ENCODE assay signal across 14 mouse cellular contexts in genomic region chr2:156079674-156080073, GRCm38 (mm10). TPM values are rescaled to one million over a fixed set of nuclear protein-coding genes. Genes with fewer than 3 reads are reported as not detected.
DNase-seq lines count a peak whose midpoint lies in the region; ATAC-seq and TF ChIP-seq lines count a peak whose summit lies in the region.
"Had no signal": no experiment of that assay in that cellular context is flagged by ENCODE, and none has a peak within 500 bp of the region (broad histone marks: within the 10 kb centered on the region; RNA-seq: fewer than 3 reads in every experiment).

No protein-coding gene starts in this region.

- H3K27ac ChIP-seq in heart, embryonic 10.5 days = no peak overlapping the region
- H3K27ac ChIP-seq in liver, embryonic 16.5 days (ENCODE audit: low read length) = no peak overlapping the region
- H3K27ac ChIP-seq in liver, postnatal 0 days (ENCODE audit: low read depth) = no peak overlapping the region
- peak overlapping the region; percentile 34; the same call in 1 of the 2 replicates for H3K27ac ChIP-seq in heart, embryonic 15.5 days
- no peak overlapping the region for H3K27ac ChIP-seq in stomach, postnatal 0 days (replicated peaks)
- H3K27ac ChIP-seq: hindbrain, embryonic 12.5 days; limb, embryonic 12.5 days had no signal

- ATAC-seq in liver, embryonic 16.5 days (ENCODE audit: low read depth) = 0 out of 2 replicates have a peak, but pooled peaks have one; percentile 16
- ATAC-seq in liver, postnatal 0 days = no peak
- peak; percentile 43; the same call in 1 of the 2 replicates for ATAC-seq in heart, embryonic 15.5 days (replicated peaks; ENCODE audit: insufficient number of reproducible peaks, insufficient read depth, low FRiP score, low read depth)
- ATAC-seq in stomach, postnatal 0 days (ENCODE audit: low FRiP score, low TSS enrichment) = no peak

- peak; percentile 76 for DNase-seq in heart, embryonic 10.5 days (ENCODE audit: low spot score)
- no peak for DNase-seq in heart, postnatal 4 days
- DNase-seq in liver, postnatal 0 days = no peak
- peak; percentile 40 to 43 for DNase-seq in cerebellum, postnatal 14 days
- DNase-seq in stomach, postnatal 0 days (ENCODE audit: low spot score) = no peak
- DNase-seq: layer of hippocampus, adult 9-11 months; lung, postnatal 4 days; right cerebral cortex, postnatal 4 days had no signal

- H3K4me2 ChIP-seq in liver, embryonic 16.5 days (ENCODE audit: low read depth, low read length) = no peak overlapping the region
- H3K4me2 ChIP-seq in liver, postnatal 0 days (ENCODE audit: low read depth, low read length) = no peak overlapping the region
- no peak overlapping the region for H3K4me2 ChIP-seq in heart, embryonic 15.5 days
- H3K4me2 ChIP-seq in stomach, postnatal 0 days (replicated peaks; ENCODE audit: low read depth) = no peak overlapping the region
- H3K4me2 ChIP-seq: hindbrain, embryonic 12.5 days; limb, embryonic 12.5 days had no signal

- no peak overlapping the region for H3K4me3 ChIP-seq in heart, embryonic 10.5 days
- H3K4me3 ChIP-seq in liver, embryonic 16.5 days (ENCODE audit: low read depth, low read length) = no peak overlapping the region
- H3K4me3 ChIP-seq in liver, postnatal 0 days (ENCODE audit: low read depth, low read length) = no peak overlapping the region
- no peak overlapping the region for H3K4me3 ChIP-seq in heart, embryonic 15.5 days
- H3K4me3 ChIP-seq in stomach, postnatal 0 days (ENCODE audit: low read depth, low read length) = no peak overlapping the region
- H3K4me3 ChIP-seq: hindbrain, embryonic 12.5 days; limb, embryonic 12.5 days had no signal

- no peak for TF ChIP-seq CTCF in liver, postnatal 0 days (IDR thresholded peaks at IDR 0.05; ENCODE audit: low read depth)
- TF ChIP-seq CTCF in stomach, postnatal 0 days (IDR thresholded peaks at IDR 0.05; ENCODE audit: low read depth) = no peak

- H3K4me1 ChIP-seq in heart, embryonic 10.5 days = peaks cover 27% of the 10 kb centered on the region
- peaks cover 6% of the 10 kb centered on the region; the same call in 1 of the 2 replicates for H3K4me1 ChIP-seq in liver, embryonic 16.5 days (ENCODE audit: control insufficient read depth, low read depth, low read length)
- no peaks in the 10 kb centered on the region; the same call in 1 of the 2 replicates for H3K4me1 ChIP-seq in liver, postnatal 0 days (ENCODE audit: insufficient read depth)
- H3K4me1 ChIP-seq in heart, embryonic 15.5 days (replicated peaks) = peaks cover 15% of the 10 kb centered on the region
- H3K4me1 ChIP-seq in stomach, postnatal 0 days (replicated peaks; ENCODE audit: control insufficient read depth, insufficient read depth) = no peaks in the 10 kb centered on the region
- H3K4me1 ChIP-seq: limb, embryonic 12.5 days had no signal

- WGBS in heart, embryonic 10.5 days = 46% methylated on average over 4 of the region's 4 CpGs
- 77% methylated on average over 4 of the region's 4 CpGs for WGBS in liver, embryonic 16.5 days (ENCODE audit: insufficient replicate concordance)
- 59% methylated on average over 4 of the region's 4 CpGs for WGBS in liver, postnatal 0 days (ENCODE audit: insufficient replicate concordance)
- 34% methylated on average over 4 of the region's 4 CpGs for WGBS in heart, embryonic 15.5 days
- WGBS in stomach, postnatal 0 days = 40% methylated on average over 4 of the region's 4 CpGs

- no peak overlapping the region for H3K9ac ChIP-seq in liver, embryonic 16.5 days (ENCODE audit: low read depth, low read length)
- no peak overlapping the region for H3K9ac ChIP-seq in liver, postnatal 0 days (replicated peaks)
- H3K9ac ChIP-seq in heart, embryonic 15.5 days = no peak overlapping the region
- H3K9ac ChIP-seq in stomach, postnatal 0 days (ENCODE audit: low read length) = no peak overlapping the region; the same call in 1 of the 2 replicates
- H3K9ac ChIP-seq: hindbrain, embryonic 12.5 days; limb, embryonic 12.5 days had no signal

- no peaks in the 10 kb centered on the region for H3K27me3 ChIP-seq in heart, embryonic 10.5 days (ENCODE audit: insufficient read depth, poor library complexity, severe bottlenecking)
- no peaks in the 10 kb centered on the region for H3K27me3 ChIP-seq in liver, embryonic 16.5 days (ENCODE audit: control insufficient read depth, insufficient read depth, low read depth, low read length)
- H3K27me3 ChIP-seq in liver, postnatal 0 days (ENCODE audit: insufficient read depth, low read length) = no peaks in the 10 kb centered on the region
- no peaks in the 10 kb centered on the region for H3K27me3 ChIP-seq in heart, embryonic 15.5 days
- H3K27me3 ChIP-seq in stomach, postnatal 0 days (ENCODE audit: control insufficient read depth, insufficient read depth, low read length) = no peaks in the 10 kb centered on the region
- H3K27me3 ChIP-seq: hindbrain, embryonic 12.5 days; limb, embryonic 12.5 days had no signal

- H3K36me3 ChIP-seq in heart, embryonic 10.5 days = peaks cover 46% of the 10 kb centered on the region
- H3K36me3 ChIP-seq in liver, embryonic 16.5 days (ENCODE audit: control insufficient read depth, insufficient read depth) = peaks cover 18% of the 10 kb centered on the region
- H3K36me3 ChIP-seq in liver, postnatal 0 days (replicated peaks; ENCODE audit: insufficient read depth, low read length) = peaks cover 41% of the 10 kb centered on the region
- peaks cover 42% of the 10 kb centered on the region for H3K36me3 ChIP-seq in heart, embryonic 15.5 days
- peaks cover 13% of the 10 kb centered on the region for H3K36me3 ChIP-seq in stomach, postnatal 0 days (ENCODE audit: control insufficient read depth, insufficient read depth, low read length)

- no peaks in the 10 kb centered on the region for H3K9me3 ChIP-seq in heart, embryonic 10.5 days
- no peaks in the 10 kb centered on the region for H3K9me3 ChIP-seq in liver, embryonic 16.5 days (replicated peaks; ENCODE audit: control insufficient read depth, low read length)
- H3K9me3 ChIP-seq in liver, postnatal 0 days (ENCODE audit: low read length) = no peaks in the 10 kb centered on the region
- H3K9me3 ChIP-seq in heart, embryonic 15.5 days (replicated peaks) = no peaks in the 10 kb centered on the region
- H3K9me3 ChIP-seq in stomach, postnatal 0 days (ENCODE audit: control insufficient read depth, low read length) = no peaks in the 10 kb centered on the region
- H3K9me3 ChIP-seq: hindbrain, embryonic 12.5 days; limb, embryonic 12.5 days had no signal

- TF ChIP-seq EP300 in liver, postnatal 0 days (IDR thresholded peaks at IDR 0.05; ENCODE audit: low read depth) = no peak
- TF ChIP-seq EP300 in stomach, postnatal 0 days (optimal IDR thresholded peaks at IDR 0.05) = no peak

RNA-seq across cellular contexts. Expression of gene Spag4, which starts 14.7 kb away (rescaled TPM):
- 3.4 and 5.0 TPM in 2 replicates for polyA plus RNA-seq in heart, embryonic 10.5 days (2016; fragmentation: Nextera tagmentation; extraction: Ambion mirVana)
- 1 to 10 TPM in 1 of 2 experiments, under 1 TPM in 1; 0.79 to 1.5 TPM for total RNA-seq in heart, postnatal 4 days (2021)
- 0.54 and 0.72 TPM in 2 replicates for polyA plus RNA-seq in liver, embryonic 16.5 days (2015; fragmentation: Nextera tagmentation; extraction: Ambion mirVana)
- polyA plus RNA-seq in liver, postnatal 0 days (2015; fragmentation: Nextera tagmentation; extraction: Ambion mirVana) = 0.54 and 0.74 TPM in 2 replicates
- polyA plus RNA-seq in heart, embryonic 15.5 days (2015; fragmentation: Nextera tagmentation; extraction: Ambion mirVana) = 1.9 TPM in 2 replicates
- 2.7 and 3.0 TPM in 2 replicates for polyA plus RNA-seq in stomach, postnatal 0 days (2015; fragmentation: Nextera tagmentation; extraction: Ambion mirVana)

RNA-seq across cellular contexts. Expression of gene Fer1l4, which starts 26.9 kb away (rescaled TPM):
- polyA plus RNA-seq in heart, embryonic 10.5 days (2016; fragmentation: Nextera tagmentation; extraction: Ambion mirVana) = not detected in 2 replicates
- total RNA-seq in heart, postnatal 4 days (2021) = not detected
- polyA plus RNA-seq in liver, embryonic 16.5 days (2015; fragmentation: Nextera tagmentation; extraction: Ambion mirVana) = not detected in 2 replicates
- polyA plus RNA-seq in liver, postnatal 0 days (2015; fragmentation: Nextera tagmentation; extraction: Ambion mirVana) = not detected in 2 replicates
- polyA plus RNA-seq in heart, embryonic 15.5 days (2015; fragmentation: Nextera tagmentation; extraction: Ambion mirVana) = not detected in 2 replicates
- 10.1 and 11.7 TPM in 2 replicates for polyA plus RNA-seq in stomach, postnatal 0 days (2015; fragmentation: Nextera tagmentation; extraction: Ambion mirVana)
- total RNA-seq: monocyte, adult 5-6 weeks had no signal
- polyA plus RNA-seq: embryonic facial prominence, embryonic 14.5 days; limb, embryonic 12.5 days had no signal

RNA-seq across cellular contexts. Expression of gene Cpne1, which starts 32.1 kb away (rescaled TPM):
- polyA plus RNA-seq in heart, embryonic 10.5 days (2016; fragmentation: Nextera tagmentation; extraction: Ambion mirVana) = 42.6 and 55.3 TPM in 2 replicates
- 10 to 100 TPM; 16.4 to 19.3 TPM for total RNA-seq in heart, postnatal 4 days (2021)
- polyA plus RNA-seq in liver, embryonic 16.5 days (2015; fragmentation: Nextera tagmentation; extraction: Ambion mirVana) = 19.4 and 22.6 TPM in 2 replicates
- polyA plus RNA-seq in liver, postnatal 0 days (2015; fragmentation: Nextera tagmentation; extraction: Ambion mirVana) = 13.4 and 16.0 TPM in 2 replicates
- 22.7 and 30.1 TPM in 2 replicates for polyA plus RNA-seq in heart, embryonic 15.5 days (2015; fragmentation: Nextera tagmentation; extraction: Ambion mirVana)
- polyA plus RNA-seq in stomach, postnatal 0 days (2015; fragmentation: Nextera tagmentation; extraction: Ambion mirVana) = 24.7 and 27.2 TPM in 2 replicates

RNA-seq across cellular contexts. Expression of gene Rbm12, which starts 32.1 kb away (rescaled TPM):
- 33.0 and 35.1 TPM in 2 replicates for polyA plus RNA-seq in heart, embryonic 10.5 days (2016; fragmentation: Nextera tagmentation; extraction: Ambion mirVana)
- 10 to 100 TPM; 40.2 to 43.6 TPM for total RNA-seq in heart, postnatal 4 days (2021)
- 7.8 and 8.9 TPM in 2 replicates for polyA plus RNA-seq in liver, embryonic 16.5 days (2015; fragmentation: Nextera tagmentation; extraction: Ambion mirVana)
- polyA plus RNA-seq in liver, postnatal 0 days (2015; fragmentation: Nextera tagmentation; extraction: Ambion mirVana) = 5.5 and 5.7 TPM in 2 replicates
- polyA plus RNA-seq in heart, embryonic 15.5 days (2015; fragmentation: Nextera tagmentation; extraction: Ambion mirVana) = 14.0 and 18.1 TPM in 2 replicates
- 8.0 and 8.8 TPM in 2 replicates for polyA plus RNA-seq in stomach, postnatal 0 days (2015; fragmentation: Nextera tagmentation; extraction: Ambion mirVana)

RNA-seq across cellular contexts. Expression of gene Gm28036, which starts 47.2 kb away (rescaled TPM):
- polyA plus RNA-seq in heart, embryonic 10.5 days (2016; fragmentation: Nextera tagmentation; extraction: Ambion mirVana) = 12.4 and 18.4 TPM in 2 replicates
- 10 to 100 TPM; 30.3 to 33.8 TPM for total RNA-seq in heart, postnatal 4 days (2021)
- 5.4 and 6.2 TPM in 2 replicates for polyA plus RNA-seq in liver, embryonic 16.5 days (2015; fragmentation: Nextera tagmentation; extraction: Ambion mirVana)
- 0.88 and 3.0 TPM in 2 replicates for polyA plus RNA-seq in liver, postnatal 0 days (2015; fragmentation: Nextera tagmentation; extraction: Ambion mirVana)
- 10.5 and 11.6 TPM in 2 replicates for polyA plus RNA-seq in heart, embryonic 15.5 days (2015; fragmentation: Nextera tagmentation; extraction: Ambion mirVana)
- polyA plus RNA-seq in stomach, postnatal 0 days (2015; fragmentation: Nextera tagmentation; extraction: Ambion mirVana) = 4.3 and 5.1 TPM in 2 replicates

Comparison
In these comparisons a context has a peak if more than half of its experiments do, and no peak if none do; other contexts are left out.
1. DNase-seq: peak in heart, embryonic 10.5 days (single experiment) and cerebellum, postnatal 14 days (2 of 2); none in heart, postnatal 4 days (single experiment), liver, postnatal 0 days (single experiment) and stomach, postnatal 0 days (single experiment).
2. ATAC-seq: peak in liver, embryonic 16.5 days (single experiment) and heart, embryonic 15.5 days (single experiment); none in liver, postnatal 0 days (single experiment) and stomach, postnatal 0 days (single experiment).
3. RNA of gene Fer1l4, which starts 26.9 kb away (polyA plus RNA-seq): 10.1 to 11.7 TPM in stomach, postnatal 0 days; not detected in heart, embryonic 10.5 days, not detected in liver, embryonic 16.5 days, not detected in liver, postnatal 0 days and not detected in heart, embryonic 15.5 days; every median in the first group is over 10 times any median in the second.